Mouse (Mus musculus): Measurements from ENCODE around the gene Wdr25.

GRCm38 (mm10) chr12:108885906-108886305 lies 7.5 kb upstream of the Wdr25 start:
- TF ChIP-seq POLR2A (IDR thresholded peaks at IDR 0.05; ENCODE audit: borderline replicate concordance, control insufficient read depth, low read depth, low read length) = no peak
- TF ChIP-seq CTCF (IDR thresholded peaks at IDR 0.05; ENCODE audit: control insufficient read depth, insufficient read depth, low read length) = no peak

Measured in bone marrow, adult 2 months (tissue).